Mouse (Mus musculus) cerebellum, adult 2 months (tissue): ENCODE data around the gene Dus2. TPM values are rescaled to one million over a fixed set of nuclear protein-coding genes. Genes with fewer than 3 reads are reported as not detected.

Source experiments
- DNase-seq, 2 experiments: peaks; one replicate each; pipeline ENCODE4 v3.0.0; 2021
- H3K27ac ChIP-seq: fragments of 200-500 bp; 2 replicates; pipeline ENCODE4 v1.5.1; 2012; ENCODE audit warnings: low read length, control low read depth, inconsistent platforms; ENCODE audit not compliant: insufficient read depth
- H3K27me3 ChIP-seq: fragments of 200-500 bp; 2 replicates; pipeline ENCODE4 v1.6.1; 2012; ENCODE audit warnings: inconsistent platforms, mild to moderate bottlenecking, low read length, moderate library complexity; ENCODE audit not compliant: control insufficient read depth, insufficient read depth
- H3K4me1 ChIP-seq: fragments of 200-500 bp; 2 replicates; pipeline ENCODE4 v1.6.1; 2011; ENCODE audit warnings: low read length; ENCODE audit not compliant: control insufficient read depth, insufficient read depth
- H3K4me3 ChIP-seq: fragments of 200-500 bp; replicated peaks from 2 replicates; pipeline ENCODE3; 2011; ENCODE audit warnings: mild to moderate bottlenecking, low read depth, low read length, control low read depth; ENCODE audit not compliant: insufficient read depth
- CTCF ChIP-seq: fragments of 200-500 bp; IDR thresholded peaks from 2 replicates; pipeline ENCODE4 v1.5.1; 2011; ENCODE audit warnings: low read depth, mild to moderate bottlenecking, control low read depth, low read length, moderate library complexity, borderline replicate concordance; ENCODE audit not compliant: insufficient read depth
- POLR2A ChIP-seq: fragments of 200-500 bp; IDR thresholded peaks from 2 replicates; pipeline ENCODE4 v1.6.1; 2011; ENCODE audit warnings: low read length, control low read depth, borderline replicate concordance; ENCODE audit not compliant: insufficient read depth
- WGBS: fragments of 180-500 bp; shearing (Covaris S2); methylation state at CpG from one replicate; pipeline ENCODE4 v1.1.7; 2018; 5-methylcytosine and 5-hydroxymethylcytosine counted together
- polyA plus RNA-seq: library from polyadenylated mRNA; depleted of rRNA; stranded (reverse); fragments of >200 nt; gene quantifications from 2 replicates; pipeline ENCODE4 v1.2.3, GENCODE M21; 2012

Gene Dus2
- polyA plus RNA-seq, 1 experiment = 34.1 TPM

DNA sequence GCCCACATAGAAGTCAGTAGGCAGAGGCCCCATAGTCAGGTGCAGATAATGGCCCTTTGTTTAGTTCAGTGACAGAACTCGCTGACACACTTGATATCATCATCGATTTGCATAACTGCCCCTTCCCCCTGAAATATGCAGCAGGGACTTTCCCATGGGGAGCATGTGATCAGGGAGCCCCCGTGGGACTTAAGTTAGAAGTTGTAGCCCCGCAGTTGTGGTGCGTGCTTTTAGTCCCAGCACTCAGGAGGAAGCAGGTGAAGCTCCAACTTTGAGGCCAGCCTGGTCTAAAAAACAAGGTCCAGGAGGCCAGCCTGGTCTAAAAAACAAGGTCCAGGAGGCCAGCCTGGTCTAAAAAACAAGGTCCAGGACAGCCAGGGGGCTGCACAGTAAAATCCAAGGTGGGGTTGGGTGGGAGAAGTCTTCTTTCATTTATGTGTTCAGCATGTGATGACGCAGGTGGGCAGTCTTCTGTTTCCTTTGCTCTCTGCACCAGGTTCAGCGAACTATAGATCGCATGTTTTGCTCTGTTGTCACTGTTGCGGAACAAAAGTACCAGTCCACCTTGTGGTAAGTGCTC is 61.5 kb downstream of the Dus2 start:
- H3K4me1 ChIP-seq = no peaks in the 10 kb centered on the region
- no peak overlapping the region for H3K27ac ChIP-seq
- TF ChIP-seq CTCF = no peak
- no peak for TF ChIP-seq POLR2A
- WGBS = 82% methylated on average over 9 of the region's 9 CpGs
- DNase-seq = no peak
- no peak overlapping the region for H3K4me3 ChIP-seq
- no peaks in the 10 kb centered on the region for H3K27me3 ChIP-seq

DNA sequence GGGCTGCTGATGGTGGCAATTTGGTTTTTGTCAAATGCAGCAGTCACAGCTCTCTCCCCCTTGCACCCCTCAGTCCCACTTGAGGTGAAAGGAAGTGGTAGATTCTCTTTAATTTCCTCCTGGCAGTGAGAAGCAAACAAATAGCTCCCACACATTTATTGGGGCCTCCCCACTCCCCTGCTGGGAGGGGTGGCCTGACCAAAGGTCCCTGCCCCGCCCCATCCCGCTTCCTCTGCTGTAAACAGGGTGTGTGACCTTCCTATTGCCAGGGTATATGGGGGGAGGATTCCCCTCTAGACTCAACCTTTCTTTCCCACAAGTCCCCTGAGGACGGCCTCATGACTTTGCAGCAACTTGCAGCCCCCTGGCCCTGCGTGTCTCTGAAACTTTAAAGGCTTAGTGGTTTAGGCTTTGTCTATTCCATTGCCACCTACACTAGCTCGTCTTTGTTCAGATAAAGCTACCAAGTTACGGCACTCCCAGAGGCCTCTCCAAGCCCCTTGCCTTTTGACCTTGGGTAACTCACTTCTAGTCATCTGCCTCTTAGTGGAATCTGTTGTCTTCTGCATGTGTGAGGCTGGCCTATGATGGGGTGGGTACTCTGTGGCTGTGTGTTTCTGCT is 63.2 kb downstream of the Dus2 start:
- Histone ChIP-seq H3K4me1 (no peaks in the 10 kb centered on the region), H3K4me3 (no peak overlapping the region), H3K27ac (no peak overlapping the region), H3K27me3 (no peaks in the 10 kb centered on the region)
- TF ChIP-seq POLR2A (no peak), CTCF (no peak)
- DNase-seq = no peak
- 80% methylated on average over 6 of the region's 6 CpGs for WGBS

DNA sequence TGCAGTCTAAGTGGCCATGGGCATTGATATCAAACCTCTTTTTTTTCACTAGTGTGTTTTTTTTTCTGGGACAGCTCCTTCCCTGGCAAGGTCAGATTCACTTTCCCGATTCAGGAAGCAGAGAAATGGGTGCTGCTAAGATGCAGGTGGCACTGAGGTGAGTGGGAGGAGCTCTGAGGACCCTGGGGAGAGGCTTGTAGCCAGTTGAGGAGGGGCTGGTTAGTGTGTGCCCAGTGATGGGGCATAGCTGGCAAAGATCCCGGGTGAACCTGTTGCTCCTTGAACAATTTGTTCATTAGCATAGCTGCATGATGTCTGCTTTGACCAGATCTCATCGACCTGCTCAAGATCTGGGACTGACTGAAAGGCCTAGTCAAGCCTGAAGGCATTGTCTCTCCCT is 63.9 kb downstream of the Dus2 start:
- TF ChIP-seq CTCF = no peak
- TF ChIP-seq POLR2A = no peak
- H3K27ac ChIP-seq = no peak overlapping the region
- DNase-seq = no peak
- H3K27me3 ChIP-seq = no peaks in the 10 kb centered on the region
- H3K4me3 ChIP-seq = no peak overlapping the region
- WGBS = 8% methylated on average over 3 of the region's 3 CpGs
- no peaks in the 10 kb centered on the region for H3K4me1 ChIP-seq

DNA sequence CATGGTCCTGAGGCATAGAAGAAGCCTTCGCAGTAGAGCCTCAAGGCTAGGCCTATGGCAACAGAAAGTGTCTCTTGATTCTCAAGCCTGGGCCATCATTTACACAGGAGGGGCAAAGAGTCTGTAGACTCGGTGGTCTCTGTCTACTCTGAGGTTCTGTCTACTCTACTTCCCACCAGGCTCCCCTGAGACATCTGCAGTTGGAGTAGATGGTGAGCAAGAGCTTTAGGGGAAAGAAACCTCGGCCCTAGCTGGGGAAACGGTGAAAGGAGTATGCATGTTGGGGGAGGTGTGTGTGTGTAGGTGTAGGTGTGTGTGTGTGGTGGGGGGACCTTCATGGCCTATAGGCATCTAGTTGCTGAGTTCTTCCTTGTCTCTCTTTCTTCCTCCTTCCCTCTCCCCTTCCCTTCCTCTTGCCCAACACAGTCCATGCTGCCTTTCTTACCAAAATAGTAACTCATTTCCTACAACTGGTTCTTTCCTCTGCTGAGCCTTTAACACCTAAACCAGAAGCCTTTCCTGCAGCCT is 65.4 kb downstream of the Dus2 start:
- TF ChIP-seq CTCF (no peak), POLR2A (no peak)
- no peak for DNase-seq
- Histone ChIP-seq H3K27ac (no peak overlapping the region), H3K27me3 (no peaks in the 10 kb centered on the region), H3K4me3 (no peak overlapping the region), H3K4me1 (no peaks in the 10 kb centered on the region)
- WGBS = 88% methylated on average over 4 of the region's 4 CpGs

DNA sequence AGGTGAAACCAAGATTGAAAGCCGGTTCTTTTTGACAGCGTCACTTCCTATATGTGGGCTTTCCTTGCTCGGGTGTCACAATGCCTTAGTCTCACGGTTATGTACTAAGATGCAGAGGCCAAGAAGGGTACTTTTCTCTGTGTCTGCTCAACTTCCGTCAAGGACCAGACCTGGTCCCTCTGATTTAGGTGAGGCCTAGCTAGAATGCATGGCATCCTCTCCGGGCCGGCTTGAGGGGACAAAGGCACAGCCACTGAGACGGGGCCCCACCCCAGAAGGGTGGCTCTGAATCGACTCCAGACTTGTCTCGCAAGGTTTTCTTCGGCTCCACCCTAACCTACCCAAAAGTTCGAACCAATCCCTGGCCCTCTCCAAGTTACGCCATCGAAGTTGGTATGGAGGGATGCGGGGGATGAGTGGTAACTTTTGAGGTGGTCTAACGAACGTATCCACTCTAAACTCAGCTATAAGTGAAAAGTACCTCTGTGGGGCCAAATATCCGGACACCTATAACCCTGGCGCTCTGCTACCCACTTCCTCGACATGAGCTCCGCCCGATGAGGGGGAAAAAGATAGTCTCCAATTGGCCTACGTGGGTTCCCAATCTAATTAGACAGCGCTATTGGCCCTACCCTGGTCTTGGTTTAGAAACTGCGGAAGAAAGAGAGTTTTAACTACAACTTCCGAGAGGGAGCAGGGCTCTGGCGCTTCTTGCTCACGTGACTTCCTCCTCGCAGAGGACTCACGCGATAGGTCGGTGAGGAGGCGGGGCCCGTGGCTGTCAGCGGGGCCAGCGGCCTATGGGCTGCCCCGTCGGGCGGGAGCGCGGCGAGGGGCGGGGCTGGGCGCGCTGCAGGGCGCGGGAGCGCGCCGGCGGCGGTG is 67.8 kb downstream of the Dus2 start, which contains the start of gene Nfatc3:
TSS of gene Nfatc3 (plus strand) at position 110 of the 882 bp plus-strand sequence.
- Histone ChIP-seq H3K27me3 (no peaks in the 10 kb centered on the region), H3K27ac (peak within 1 kb of the TSS; percentile 80), H3K4me1 (0 out of 2 replicates have a peak, but pooled peaks cover 2% of the 10 kb centered on the region), H3K4me3 (peak within 1 kb of the TSS; percentile 96)
- TF ChIP-seq POLR2A (peak; percentile 72; the same call in 1 of the 2 replicates), CTCF (no peak)
- DNase-seq = peak; percentile 92 to 96
- WGBS = 1% methylated on average over 50 of the region's 52 CpGs

DNA sequence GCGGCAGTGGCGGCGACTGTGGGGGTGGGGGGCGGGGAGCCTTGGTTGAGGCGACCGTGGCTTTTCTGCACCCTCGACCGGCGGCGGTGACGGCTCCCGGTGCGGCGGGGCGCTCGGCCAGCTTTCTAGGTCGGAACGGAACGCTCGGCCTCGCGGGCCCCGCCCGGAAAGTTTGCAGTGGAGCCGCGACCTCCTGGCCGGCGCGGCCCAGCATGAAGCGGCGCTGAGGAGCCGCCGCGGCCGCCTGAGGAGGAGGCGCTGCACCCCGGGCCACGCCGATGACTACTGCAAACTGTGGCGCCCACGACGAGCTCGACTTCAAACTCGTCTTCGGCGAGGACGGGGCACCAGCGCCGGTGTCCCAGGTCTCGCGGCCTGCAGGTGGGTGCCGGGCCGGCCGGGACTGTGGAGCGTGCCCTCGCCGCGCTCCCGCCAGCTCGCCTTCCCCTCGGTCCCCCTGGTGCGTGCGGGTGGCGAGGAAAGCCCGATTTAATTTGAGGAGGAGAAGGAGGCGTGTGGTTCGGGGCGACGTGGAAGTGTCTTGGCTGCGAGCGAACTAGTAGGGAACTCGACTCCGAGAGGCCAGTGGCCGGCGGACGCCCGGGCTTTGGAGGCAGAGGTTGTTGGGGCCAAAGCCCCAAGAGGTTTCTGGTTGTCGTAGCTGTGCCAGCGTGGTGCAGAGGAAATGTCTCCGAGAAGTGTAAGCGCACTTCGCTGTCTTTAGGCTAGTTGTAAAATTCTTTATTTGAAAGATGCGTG is 68.7 kb downstream of the Dus2 start:
- TF ChIP-seq POLR2A = no peak
- TF ChIP-seq CTCF = no peak
- H3K27me3 ChIP-seq = no peaks in the 10 kb centered on the region
- under 1% methylated on average over 81 of the region's 83 CpGs for WGBS
- peak overlapping the region; percentile 80 for H3K27ac ChIP-seq
- DNase-seq = peak in 1 of 2 experiments; percentile 74
- H3K4me1 ChIP-seq = 0 out of 2 replicates have a peak, but pooled peaks cover 2% of the 10 kb centered on the region
- peak overlapping the region; percentile 96 for H3K4me3 ChIP-seq

DNA sequence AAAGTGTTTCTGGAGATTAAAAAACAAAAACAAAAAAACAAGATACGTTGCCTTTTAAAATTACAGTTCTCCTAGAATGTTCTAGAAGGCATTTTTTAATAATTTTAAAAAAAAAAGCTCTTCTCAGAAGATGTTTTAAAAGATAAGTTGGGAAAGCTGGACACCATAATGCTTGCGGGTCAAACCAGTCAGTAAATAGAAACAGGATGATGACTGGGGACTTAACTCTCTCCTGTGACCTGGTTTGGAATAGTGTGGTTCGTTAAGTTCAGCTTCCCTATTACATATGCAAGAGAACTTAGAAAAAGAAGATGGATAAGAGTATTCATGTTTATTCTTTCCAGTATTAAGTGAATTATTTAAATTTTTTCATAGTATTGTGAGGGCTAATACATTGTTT is 69.4 kb downstream of the Dus2 start:
- TF ChIP-seq CTCF = no peak
- Histone ChIP-seq H3K4me3 (peak overlapping the region; percentile 96), H3K27me3 (no peaks in the 10 kb centered on the region), H3K27ac (no peak overlapping the region), H3K4me1 (0 out of 2 replicates have a peak, but pooled peaks cover 2% of the 10 kb centered on the region)
- no peak for DNase-seq
- 2% methylated on average over 3 of the region's 3 CpGs for WGBS

DNA sequence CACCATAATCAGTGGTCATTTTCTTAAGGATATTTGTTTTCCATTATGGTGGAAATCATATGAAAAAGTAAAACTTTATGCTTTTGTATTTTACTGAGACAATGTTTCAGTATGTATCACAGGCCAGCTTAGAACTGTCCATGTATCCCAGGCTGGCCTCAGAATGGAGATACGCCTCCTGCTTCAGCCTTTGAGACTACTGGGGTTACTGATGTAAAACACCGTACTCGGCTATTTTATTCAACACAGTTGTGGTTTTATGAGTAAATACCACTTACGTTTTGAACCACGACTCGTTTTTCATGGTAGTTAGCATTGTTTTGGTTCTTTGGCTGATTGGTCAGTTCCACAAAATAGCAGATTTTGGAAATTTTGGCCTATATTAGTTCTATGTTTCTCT is 70.5 kb downstream of the Dus2 start:
- WGBS = 80% methylated on average over 6 of the region's 6 CpGs
- no peak for DNase-seq
- H3K4me1 ChIP-seq = 0 out of 2 replicates have a peak, but pooled peaks cover 2% of the 10 kb centered on the region
- TF ChIP-seq POLR2A (no peak), CTCF (no peak)
- no peak overlapping the region for H3K27ac ChIP-seq
- no peak overlapping the region for H3K4me3 ChIP-seq
- H3K27me3 ChIP-seq = no peaks in the 10 kb centered on the region
